Mouse (Mus musculus) c-Kit-positive CD71-positive TER-119-positive erythroid progenitor cells, embryonic 14.5 days (primary cell): ENCODE measurements at regions not wholly inside any gene's neighbourhood (a gene's known extent, or its start where the extent isn't known, plus 50 kb on each side); places are given as distances from the start of the nearest gene placed in this dataset.
A peak's percentile ranks its signal among the peaks of the same experiment; 100 is the strongest.

Experiments
- DNase-seq: peaks from one replicate; pipeline ENCODE4 v3.0.0-alpha.2; 2013; ENCODE audit warnings: low spot score

GRCm38 (mm10) chr4:81178782-81179135 is 263.9 kb downstream of the Mpdz start:
- peak; percentile 3 for DNase-seq

- no peak for DNase-seq
These were observed 226.5 kb downstream of the Mpdz start for GRCm38 (mm10) chr4:81216123-81216522.

- DNase-seq: no peak
These were observed 224.6 kb downstream of the Mpdz start for GRCm38 (mm10) chr4:81217979-81218378.

- no peak for DNase-seq
These were observed 220.6 kb downstream of the Mpdz start for GRCm38 (mm10) chr4:81222034-81222433.

GRCm38 (mm10) chr4:81222468-81223175 is 220.0 kb downstream of the Mpdz start:
- DNase-seq: no peak
